Mouse (Mus musculus) B cell, adult 67 days (primary cell): ENCODE data around the gene Tsr2. TPM values are rescaled to one million over a fixed set of nuclear protein-coding genes. Genes with fewer than 3 reads are reported as not detected.

ENCODE experiments used
- total RNA-seq, 2 experiments: library from RNA; stranded (reverse); gene quantifications; 4 replicates each; pipeline ENCODE4 v1.2.4; 2023

The Tsr2 gene
- 10 to 100 TPM; 37.9 to 40.1 TPM for total RNA-seq

DNA sequence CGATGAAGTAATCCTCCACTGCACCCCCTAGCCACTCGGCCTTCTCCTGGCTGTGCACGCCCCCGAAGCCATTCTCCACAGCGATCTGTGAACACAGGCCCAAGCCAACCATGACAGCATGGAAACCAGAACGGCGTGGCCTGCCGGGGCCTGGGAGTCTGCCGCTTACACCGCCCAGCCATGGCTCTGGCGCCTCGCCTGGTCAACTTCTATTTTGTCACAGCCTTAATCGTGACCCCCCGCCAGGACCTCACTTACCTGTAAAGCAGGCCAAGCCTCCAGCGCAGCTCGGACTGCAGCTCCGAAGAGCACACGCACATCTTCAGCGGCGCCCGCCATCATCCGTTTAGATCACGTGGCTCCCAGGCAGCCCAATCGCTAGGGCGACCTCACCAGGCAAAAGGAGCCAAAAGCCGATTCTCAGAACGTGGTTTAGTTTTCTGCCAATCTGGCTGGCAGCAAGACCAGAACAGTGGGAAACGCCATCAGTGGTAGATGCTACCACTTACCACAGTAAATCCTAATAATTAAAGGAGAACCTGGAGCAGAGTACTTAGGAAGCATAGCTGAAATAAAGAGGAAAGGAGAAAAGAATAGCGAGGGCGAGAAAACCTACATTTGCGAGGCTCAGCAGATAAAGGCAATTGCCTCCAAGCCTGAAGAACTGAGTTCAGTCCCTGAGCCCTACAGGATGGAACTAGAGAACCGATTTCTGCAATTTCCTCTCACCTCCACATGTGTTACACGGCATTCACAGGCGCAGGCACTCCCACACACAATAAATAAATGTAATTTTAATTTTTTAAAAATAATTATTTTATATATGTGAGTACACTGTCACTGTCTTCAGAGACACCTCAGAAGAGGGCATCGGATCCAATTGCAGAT is at the start of gene Tsr2:
Gene Tsr2 (minus strand): TSS at position 373 of the 888 bp plus-strand sequence.

GRCm38 (mm10) chrX:151045850-151046249 is 50.5 kb downstream of the Tsr2 start, which contains the start of gene Fgd1:
Gene Fgd1 (plus strand): TSS chrX:151046150.

Other genes with a start within 250 kb of the Tsr2 start
- 10 to 100 TPM; 49.6 to 49.9 TPM for gene Gnl3l, start 79.2 kb downstream of the Tsr2 start, total RNA-seq
- gene Fgd1, start 50.4 kb downstream of the Tsr2 start, total RNA-seq, result not detected
- gene Wnk3, start 101.5 kb upstream of the Tsr2 start, total RNA-seq, result not detected
- gene Fam120c, start 247.6 kb upstream of the Tsr2 start, total RNA-seq, result 10 to 100 TPM in 1 of 2 experiments, 1 to 10 TPM in 1; 9.3 to 10.9 TPM